Mouse (Mus musculus): Measurements from ENCODE around the gene Cysrt1. TPM values are rescaled to one million over a fixed set of nuclear protein-coding genes. Genes with fewer than 3 reads are reported as not detected.

Cysrt1 gene
- polyA plus RNA-seq, 1 experiment from 2014 or later, result 0.75 TPM

DNA sequence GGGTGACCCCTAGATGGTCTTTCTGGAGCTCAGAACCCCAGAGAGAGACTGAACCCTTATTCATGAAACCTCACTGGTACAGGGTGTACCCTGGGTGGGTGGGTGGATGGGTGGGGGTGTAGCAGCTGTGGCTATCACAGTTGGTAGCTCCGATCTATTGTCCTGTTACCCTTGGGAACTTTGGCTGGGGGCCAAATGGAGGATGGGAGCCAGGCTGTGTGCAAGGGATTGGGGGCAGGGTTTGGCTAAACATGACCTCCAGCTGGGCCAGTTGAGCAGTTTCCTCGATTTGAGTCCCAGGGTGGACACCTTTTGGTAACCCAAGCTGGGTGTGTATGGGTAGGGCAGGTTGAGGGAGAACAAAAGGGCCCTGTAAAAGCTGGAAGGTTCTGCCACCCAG lies 24.5 kb upstream of the Cysrt1 start:
- H3K4me3 ChIP-seq (replicated peaks; ENCODE audit: low read depth, low read length), result no peak overlapping the region
- ATAC-seq (replicated peaks; ENCODE audit: low FRiP score, low read depth) (no peak), DNase-seq (ENCODE audit: low spot score) (no peak)
- H3K9ac ChIP-seq (ENCODE audit: low read depth, low read length), result no peak overlapping the region
- H3K9me3 ChIP-seq (replicated peaks; ENCODE audit: low read length), result no peaks in the 10 kb centered on the region
- WGBS, result 16% methylated on average over 2 of the region's 2 CpGs
- peak overlapping the region; percentile 99 for H3K4me2 ChIP-seq (ENCODE audit: low read length)
- 0 out of 2 replicates have a peak overlapping the region, but pooled peaks have one; percentile 39 for H3K27ac ChIP-seq
- H3K4me1 ChIP-seq (replicated peaks; ENCODE audit: insufficient read depth, low read length), result peaks cover 40% of the 10 kb centered on the region
- H3K36me3 ChIP-seq (ENCODE audit: insufficient read depth, low read length), result peaks cover 20% of the 10 kb centered on the region; the same call in 1 of the 2 replicates
- TF ChIP-seq CTCF (IDR thresholded peaks at IDR 0.05; ENCODE audit: low read depth), result no peak
- H3K27me3 ChIP-seq (ENCODE audit: insufficient read depth, low read length), result no peaks in the 10 kb centered on the region

DNA sequence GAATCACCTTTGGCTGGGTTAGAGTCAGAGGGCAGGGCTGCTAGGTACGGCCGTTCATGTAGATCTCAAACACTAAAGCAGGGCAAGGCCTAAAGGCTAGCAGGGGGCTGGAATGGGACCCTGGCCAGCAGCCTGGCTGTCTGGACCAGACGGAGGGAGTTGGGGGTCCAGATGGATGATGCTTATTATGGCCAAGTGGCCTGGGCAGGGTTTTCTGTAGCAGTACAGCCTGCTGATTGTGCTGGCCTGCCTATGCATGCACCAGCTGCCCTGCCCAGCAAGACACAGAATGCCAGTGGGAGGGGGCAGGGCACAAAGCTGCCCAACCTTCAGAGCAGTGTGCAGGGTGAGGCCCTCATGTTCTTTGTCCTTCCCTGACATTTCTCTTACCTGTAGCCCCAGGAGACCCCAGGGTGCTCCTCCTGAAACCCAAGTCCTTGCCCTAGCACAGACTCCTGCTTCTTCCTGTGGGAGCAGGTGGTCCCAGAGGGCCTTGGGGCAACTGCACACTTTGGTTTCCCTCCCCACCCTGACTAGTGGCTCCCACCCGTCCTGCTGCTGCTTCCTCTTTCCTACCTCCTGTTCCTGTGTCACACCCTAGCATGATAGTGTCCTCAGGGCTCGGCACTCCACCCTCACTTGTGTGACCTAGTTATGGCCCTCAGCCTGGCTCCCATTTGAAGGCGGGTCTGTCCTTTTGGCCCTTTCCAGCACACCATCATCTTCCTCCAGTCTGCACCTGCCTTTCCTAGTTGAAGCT lies 23.8 kb upstream of the Cysrt1 start:
- Histone ChIP-seq H3K4me1 (replicated peaks; ENCODE audit: insufficient read depth, low read length) (peaks cover 34% of the 10 kb centered on the region), H3K27me3 (ENCODE audit: insufficient read depth, low read length) (no peaks in the 10 kb centered on the region), H3K36me3 (ENCODE audit: insufficient read depth, low read length) (peaks cover 20% of the 10 kb centered on the region; the same call in 1 of the 2 replicates), H3K4me2 (ENCODE audit: low read length) (peak overlapping the region; percentile 99), H3K9ac (ENCODE audit: low read depth, low read length) (peak overlapping the region; percentile 24; the same call in 1 of the 2 replicates), H3K9me3 (replicated peaks; ENCODE audit: low read length) (no peaks in the 10 kb centered on the region), H3K4me3 (replicated peaks; ENCODE audit: low read depth, low read length) (no peak overlapping the region), H3K27ac (peak overlapping the region; percentile 39)
- DNase-seq (ENCODE audit: low spot score), result no peak
- TF ChIP-seq CTCF (IDR thresholded peaks at IDR 0.05; ENCODE audit: low read depth), result no peak
- no peak for ATAC-seq (replicated peaks; ENCODE audit: low FRiP score, low read depth)
- WGBS, result 62% methylated on average over 6 of the region's 6 CpGs

DNA sequence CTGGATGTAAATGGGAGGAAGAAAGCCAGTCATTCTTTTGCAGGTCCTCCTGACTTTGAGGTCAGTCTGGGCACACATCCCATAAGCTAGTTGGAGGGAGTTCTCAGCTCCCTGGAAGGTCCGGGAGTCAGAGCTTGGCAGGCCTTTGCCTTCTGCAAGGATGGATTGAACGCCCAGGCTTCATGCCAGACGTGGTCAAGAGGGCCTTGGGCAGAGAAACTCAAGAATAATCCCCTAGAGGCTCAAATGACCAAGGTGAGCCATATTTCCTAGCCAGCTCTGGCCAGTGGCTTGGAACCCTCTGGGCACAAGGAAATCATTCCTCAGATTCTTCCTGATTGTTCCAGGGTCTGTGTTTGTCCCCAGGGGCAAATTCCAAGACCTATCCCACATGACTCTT lies 22.6 kb upstream of the Cysrt1 start:
- TF ChIP-seq CTCF (IDR thresholded peaks at IDR 0.05; ENCODE audit: low read depth), result no peak
- Histone ChIP-seq H3K36me3 (ENCODE audit: insufficient read depth, low read length) (peaks cover 13% of the 10 kb centered on the region; the same call in 1 of the 2 replicates), H3K9me3 (replicated peaks; ENCODE audit: low read length) (no peaks in the 10 kb centered on the region), H3K9ac (ENCODE audit: low read depth, low read length) (no peak overlapping the region), H3K4me1 (replicated peaks; ENCODE audit: insufficient read depth, low read length) (peaks cover 32% of the 10 kb centered on the region), H3K27ac (peak overlapping the region; percentile 43; the same call in 1 of the 2 replicates), H3K4me2 (ENCODE audit: low read length) (peak overlapping the region; percentile 99; the same call in 1 of the 2 replicates), H3K27me3 (ENCODE audit: insufficient read depth, low read length) (no peaks in the 10 kb centered on the region), H3K4me3 (replicated peaks; ENCODE audit: low read depth, low read length) (no peak overlapping the region)
- ATAC-seq (replicated peaks; ENCODE audit: low FRiP score, low read depth) (no peak), DNase-seq (ENCODE audit: low spot score) (no peak)
- WGBS, result 54% methylated on average over 3 of the region's 3 CpGs

DNA sequence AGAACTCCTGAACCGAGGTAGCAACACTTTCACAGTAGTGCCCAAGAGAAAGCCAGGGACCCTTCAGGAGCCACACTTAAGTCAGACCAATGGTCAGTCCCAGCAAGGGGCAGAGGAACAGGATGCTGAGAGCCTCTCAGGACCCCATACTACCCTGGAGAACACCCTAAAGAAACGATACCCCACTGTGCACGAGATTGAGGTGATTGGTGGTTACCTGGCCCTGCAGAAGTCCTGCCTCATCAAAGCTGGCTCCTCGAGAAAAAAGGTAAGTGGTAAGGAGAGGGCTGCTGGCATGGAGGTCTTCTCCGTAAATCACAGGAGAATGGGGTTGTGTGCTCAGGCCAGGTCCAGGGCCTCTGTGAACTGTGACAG lies 22.0 kb upstream of the Cysrt1 start:
- DNase-seq (ENCODE audit: low spot score) (no peak), ATAC-seq (replicated peaks; ENCODE audit: low FRiP score, low read depth) (no peak)
- Histone ChIP-seq H3K27me3 (ENCODE audit: insufficient read depth, low read length) (no peaks in the 10 kb centered on the region), H3K36me3 (ENCODE audit: insufficient read depth, low read length) (peaks cover 7% of the 10 kb centered on the region; the same call in 1 of the 2 replicates), H3K9me3 (replicated peaks; ENCODE audit: low read length) (no peaks in the 10 kb centered on the region), H3K4me2 (ENCODE audit: low read length) (peak overlapping the region; percentile 99), H3K9ac (ENCODE audit: low read depth, low read length) (peak overlapping the region; percentile 75), H3K27ac (0 out of 2 replicates have a peak overlapping the region, but pooled peaks have one; percentile 43), H3K4me1 (replicated peaks; ENCODE audit: insufficient read depth, low read length) (peaks cover 32% of the 10 kb centered on the region), H3K4me3 (replicated peaks; ENCODE audit: low read depth, low read length) (peak overlapping the region; percentile 62; the same call in 1 of the 2 replicates)
- TF ChIP-seq CTCF (IDR thresholded peaks at IDR 0.05; ENCODE audit: low read depth), result no peak
- WGBS, result 78% methylated on average over 5 of the region's 5 CpGs

DNA sequence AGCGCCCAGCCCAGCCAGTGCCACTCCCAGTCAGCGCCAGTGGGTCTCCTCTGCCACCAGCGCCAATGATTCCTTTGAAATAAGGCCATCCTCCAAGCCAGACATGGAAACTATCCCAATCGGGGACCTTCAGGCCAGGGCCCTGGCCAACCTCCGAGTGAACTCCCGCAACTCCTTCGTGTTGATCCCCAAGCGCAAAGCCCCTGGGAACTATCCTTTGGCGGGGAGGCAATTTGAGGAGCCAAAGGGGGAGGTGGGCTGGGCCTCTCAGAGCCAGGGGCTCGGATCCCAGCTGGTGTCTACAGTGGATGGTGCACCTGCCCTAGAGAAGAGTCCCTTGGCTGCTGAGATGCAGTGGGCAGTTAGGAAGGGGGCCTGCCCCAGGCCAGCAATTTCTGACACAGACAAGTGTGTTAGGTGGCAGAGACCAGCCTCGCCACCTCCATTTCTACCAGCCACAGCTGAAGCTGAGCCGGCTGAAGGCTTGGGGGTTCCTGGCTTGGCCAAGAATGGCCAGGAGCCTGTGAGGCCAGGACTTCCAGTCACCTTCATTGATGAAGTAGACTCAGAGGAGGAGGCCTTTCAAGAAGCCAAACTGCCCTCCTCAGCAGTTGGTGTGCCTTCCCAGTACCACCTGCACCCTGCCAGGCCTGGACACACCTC lies 21.5 kb upstream of the Cysrt1 start:
- H3K4me2 ChIP-seq (ENCODE audit: low read length), result peak overlapping the region; percentile 99
- peaks cover 4% of the 10 kb centered on the region; the same call in 1 of the 2 replicates for H3K36me3 ChIP-seq (ENCODE audit: insufficient read depth, low read length)
- no peaks in the 10 kb centered on the region for H3K27me3 ChIP-seq (ENCODE audit: insufficient read depth, low read length)
- H3K9ac ChIP-seq (ENCODE audit: low read depth, low read length), result peak overlapping the region; percentile 75
- no peaks in the 10 kb centered on the region for H3K9me3 ChIP-seq (replicated peaks; ENCODE audit: low read length)
- DNase-seq (ENCODE audit: low spot score) (no peak), ATAC-seq (replicated peaks; ENCODE audit: low FRiP score, low read depth) (no peak)
- no peak for TF ChIP-seq CTCF (IDR thresholded peaks at IDR 0.05; ENCODE audit: low read depth)
- no peak overlapping the region for H3K27ac ChIP-seq
- H3K4me1 ChIP-seq (replicated peaks; ENCODE audit: insufficient read depth, low read length), result peaks cover 32% of the 10 kb centered on the region
- WGBS, result 25% methylated on average over 12 of the region's 12 CpGs
- peak overlapping the region; percentile 62 for H3K4me3 ChIP-seq (replicated peaks; ENCODE audit: low read depth, low read length)

DNA sequence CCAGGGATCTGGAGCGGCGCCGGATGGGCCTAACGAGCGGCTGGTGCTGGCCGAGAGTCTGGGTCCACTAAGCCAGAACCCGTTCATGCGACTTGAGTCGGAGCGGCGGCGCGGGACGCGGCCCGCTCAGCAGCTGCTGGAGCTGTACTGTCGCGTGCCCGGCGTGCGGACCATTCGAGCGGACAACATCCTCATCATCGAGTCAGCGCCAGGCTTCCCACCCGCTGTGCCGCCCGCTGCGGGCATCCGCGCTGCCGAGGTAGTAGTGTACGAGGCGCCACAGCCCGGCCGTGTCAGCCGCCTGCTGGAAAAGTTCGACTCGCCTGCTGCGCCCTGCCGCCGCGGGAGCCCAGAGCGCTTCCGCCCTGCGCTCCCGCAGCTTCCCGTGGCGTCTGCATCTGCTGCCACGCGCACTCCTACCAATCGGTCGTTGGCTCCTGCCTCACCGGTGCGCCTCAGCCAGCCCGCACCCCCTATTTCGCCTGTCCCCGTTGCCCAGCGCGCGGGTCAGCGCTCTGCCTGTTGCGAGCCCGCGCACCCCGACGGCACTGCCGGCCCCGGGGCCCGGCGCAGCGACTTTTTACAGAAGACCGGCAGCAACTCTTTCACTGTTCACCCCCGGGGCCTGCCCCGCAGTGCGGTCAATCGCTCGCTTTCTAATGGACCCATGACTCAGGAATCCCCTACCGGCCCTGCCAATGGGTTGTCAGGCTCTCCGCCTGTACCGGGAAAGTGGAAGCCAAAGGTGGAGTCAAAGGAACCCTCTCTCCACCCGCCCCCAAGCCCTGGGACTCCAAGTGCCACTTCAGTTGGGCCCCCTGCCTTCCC lies 20.8 kb upstream of the Cysrt1 start:
- Histone ChIP-seq H3K27me3 (ENCODE audit: insufficient read depth, low read length) (no peaks in the 10 kb centered on the region), H3K4me1 (replicated peaks; ENCODE audit: insufficient read depth, low read length) (peaks cover 32% of the 10 kb centered on the region), H3K4me3 (replicated peaks; ENCODE audit: low read depth, low read length) (peak overlapping the region; percentile 62), H3K9ac (ENCODE audit: low read depth, low read length) (peak overlapping the region; percentile 75), H3K9me3 (replicated peaks; ENCODE audit: low read length) (no peaks in the 10 kb centered on the region), H3K27ac (peak overlapping the region; percentile 70), H3K4me2 (ENCODE audit: low read length) (peak overlapping the region; percentile 99), H3K36me3 (ENCODE audit: insufficient read depth, low read length) (no peaks in the 10 kb centered on the region)
- ATAC-seq (replicated peaks; ENCODE audit: low FRiP score, low read depth) (no peak; the same call in 1 of the 2 replicates), DNase-seq (ENCODE audit: low spot score) (no peak)
- no peak for TF ChIP-seq CTCF (IDR thresholded peaks at IDR 0.05; ENCODE audit: low read depth)
- under 1% methylated on average over 78 of the region's 82 CpGs for WGBS

All from kidney, postnatal 0 days (tissue).